ENCODE assay signal across 30 mouse cellular contexts in genomic region chr9:103348791-103349190, GRCm38 (mm10). TPM values are rescaled to one million over a fixed set of nuclear protein-coding genes. Genes with fewer than 3 reads are reported as not detected.
A peak's percentile ranks its signal among the peaks of the same experiment; 100 is the strongest.
DNase-seq lines count a peak whose midpoint lies in the region; ATAC-seq and TF ChIP-seq lines count a peak whose summit lies in the region.
"Had no signal": no experiment of that assay in that cellular context is flagged by ENCODE, and none has a peak within 500 bp of the region (broad histone marks: within the 10 kb centered on the region; RNA-seq: fewer than 3 reads in every experiment).

No protein-coding gene starts in this region.

- no peaks in the 10 kb centered on the region for H3K9me3 ChIP-seq in heart, embryonic 10.5 days
- H3K9me3 ChIP-seq in liver, embryonic 12.5 days (replicated peaks) = no peaks in the 10 kb centered on the region
- no peaks in the 10 kb centered on the region for H3K9me3 ChIP-seq in midbrain, embryonic 13.5 days
- H3K9me3 ChIP-seq: embryonic facial prominence, embryonic 12.5 days; embryonic facial prominence, embryonic 15.5 days; forebrain, embryonic 12.5 days; forebrain, embryonic 15.5 days; G1E; heart, embryonic 12.5 days; heart, embryonic 15.5 days had no signal

- no peak for TF ChIP-seq CTCF in liver, adult 2 months (IDR thresholded peaks at IDR 0.05; ENCODE audit: low read depth, low read length)

- H3K36me3 ChIP-seq in heart, embryonic 10.5 days = peaks cover 78% of the 10 kb centered on the region
- peaks cover 17% of the 10 kb centered on the region for H3K36me3 ChIP-seq in liver, adult 2 months (ENCODE audit: control insufficient read depth, insufficient read depth, low read length)
- H3K36me3 ChIP-seq in liver, embryonic 12.5 days = peaks cover 92% of the 10 kb centered on the region
- H3K36me3 ChIP-seq in midbrain, embryonic 13.5 days = peaks cover 47% of the 10 kb centered on the region

- no peak for ATAC-seq in liver, embryonic 12.5 days
- no peak for ATAC-seq in midbrain, embryonic 13.5 days
- ATAC-seq: forebrain, embryonic 15.5 days; hindbrain, postnatal 0 days; inflammation-experienced regulatory T-cells, adult 6 months had no signal

- H3K9ac ChIP-seq in liver, adult 2 months (ENCODE audit: low read depth, low read length) = no peak overlapping the region
- no peak overlapping the region for H3K9ac ChIP-seq in liver, embryonic 12.5 days
- H3K9ac ChIP-seq in midbrain, embryonic 13.5 days (replicated peaks) = no peak overlapping the region
- H3K9ac ChIP-seq: embryonic facial prominence, embryonic 12.5 days; embryonic facial prominence, embryonic 15.5 days; forebrain, embryonic 12.5 days; forebrain, embryonic 15.5 days; heart, embryonic 12.5 days; heart, embryonic 15.5 days; hindbrain, embryonic 14.5 days had no signal

- H3K27me3 ChIP-seq in heart, embryonic 10.5 days (ENCODE audit: insufficient read depth, poor library complexity, severe bottlenecking) = no peaks in the 10 kb centered on the region
- no peaks in the 10 kb centered on the region for H3K27me3 ChIP-seq in liver, adult 2 months (ENCODE audit: control insufficient read depth, insufficient read depth, low read length)
- no peaks in the 10 kb centered on the region for H3K27me3 ChIP-seq in liver, embryonic 12.5 days (replicated peaks)
- H3K27me3 ChIP-seq in midbrain, embryonic 13.5 days = no peaks in the 10 kb centered on the region
- H3K27me3 ChIP-seq: CH12.LX; embryonic facial prominence, embryonic 12.5 days; embryonic facial prominence, embryonic 15.5 days; forebrain, embryonic 12.5 days; forebrain, embryonic 15.5 days; heart, embryonic 12.5 days; heart, embryonic 15.5 days had no signal

- no peaks in the 10 kb centered on the region for H3K4me1 ChIP-seq in heart, embryonic 10.5 days
- peaks cover 4% of the 10 kb centered on the region; the same call in 1 of the 2 replicates for H3K4me1 ChIP-seq in liver, adult 2 months (ENCODE audit: control insufficient read depth, insufficient read depth, low read length)
- H3K4me1 ChIP-seq in liver, embryonic 12.5 days = peaks cover 28% of the 10 kb centered on the region
- no peaks in the 10 kb centered on the region for H3K4me1 ChIP-seq in midbrain, embryonic 13.5 days (replicated peaks)
- H3K4me1 ChIP-seq: embryonic facial prominence, embryonic 12.5 days; forebrain, embryonic 12.5 days; forebrain, embryonic 15.5 days; heart, embryonic 12.5 days; heart, embryonic 15.5 days had no signal

- DNase-seq in heart, adult 11 months = peak; percentile 37
- DNase-seq in heart, embryonic 10.5 days (ENCODE audit: low spot score) = no peak
- peak; percentile 30 for DNase-seq in kidney, postnatal 10 days
- DNase-seq in kidney, adult 11 months = no peak
- peak; percentile 62 for DNase-seq in liver, adult 2 months (ENCODE audit: extremely low read depth, low read depth, low spot score)
- peak; percentile 65 for DNase-seq in adipocyte (ENCODE audit: low spot score)
- DNase-seq: adrenal gland, postnatal 14 days; B cell, adult 2 months; cerebellum, adult 11 months; cerebellum, adult 2 months; cerebellum, adult 9-11 months; cerebellum, postnatal 25 days; gastrocnemius, postnatal 25 days; heart, postnatal 14 days; heart, postnatal 4 days had no signal

- no peaks in the 10 kb centered on the region for H3K79me2 ChIP-seq in liver, adult 2 months (ENCODE audit: control insufficient read depth, insufficient read depth, low read length)

- no peak overlapping the region for H3K4me2 ChIP-seq in liver, embryonic 12.5 days
- H3K4me2 ChIP-seq in midbrain, embryonic 13.5 days (replicated peaks) = no peak overlapping the region
- H3K4me2 ChIP-seq: embryonic facial prominence, embryonic 12.5 days; embryonic facial prominence, embryonic 15.5 days; forebrain, embryonic 12.5 days; forebrain, embryonic 15.5 days; heart, embryonic 12.5 days; heart, embryonic 15.5 days; hindbrain, embryonic 14.5 days had no signal

- TF ChIP-seq POLR2A in liver, adult 2 months (IDR thresholded peaks at IDR 0.05; ENCODE audit: extremely low read depth, insufficient read depth, low read length) = no peak

- no peak overlapping the region for H3K4me3 ChIP-seq in heart, embryonic 10.5 days
- H3K4me3 ChIP-seq in liver, adult 2 months (ENCODE audit: insufficient read depth, low read depth, low read length) = no peak overlapping the region
- H3K4me3 ChIP-seq in liver, embryonic 12.5 days = no peak overlapping the region
- no peak overlapping the region for H3K4me3 ChIP-seq in midbrain, embryonic 13.5 days (replicated peaks)
- H3K4me3 ChIP-seq: embryonic facial prominence, embryonic 12.5 days; embryonic facial prominence, embryonic 15.5 days; erythroblast, embryonic 14.5 days; forebrain, embryonic 12.5 days; forebrain, embryonic 15.5 days; heart, embryonic 12.5 days; heart, embryonic 15.5 days had no signal

- H3K27ac ChIP-seq in heart, embryonic 10.5 days = no peak overlapping the region
- H3K27ac ChIP-seq in liver, adult 2 months (replicated peaks; ENCODE audit: insufficient read depth, low read depth, low read length) = no peak overlapping the region
- H3K27ac ChIP-seq in liver, embryonic 12.5 days = no peak overlapping the region
- H3K27ac ChIP-seq in midbrain, embryonic 13.5 days = no peak overlapping the region
- H3K27ac ChIP-seq: embryonic facial prominence, embryonic 12.5 days; embryonic facial prominence, embryonic 15.5 days; forebrain, embryonic 12.5 days; forebrain, embryonic 15.5 days; heart, embryonic 15.5 days; hindbrain, embryonic 14.5 days; hindbrain, postnatal 0 days had no signal

RNA-seq across cellular contexts. Expression of gene Cdv3, which starts 16.8 kb away (rescaled TPM):
- 116 and 128 TPM in 2 replicates for polyA plus RNA-seq in heart, embryonic 10.5 days (2016; fragmentation: Nextera tagmentation; extraction: Ambion mirVana)
- total RNA-seq in liver, adult 2 months (2014; rRNA removed) = 77.1 and 79.5 TPM in 2 replicates
- 29.2 and 33.8 TPM in 2 replicates for polyA plus RNA-seq in liver, adult 2 months (2012; rRNA removed)
- polyA plus RNA-seq in liver, embryonic 12.5 days (2016; fragmentation: Nextera tagmentation; extraction: Ambion mirVana) = 71.7 and 76.4 TPM in 2 replicates
- 85.2 and 105 TPM in 2 replicates for polyA plus RNA-seq in midbrain, embryonic 13.5 days (2015; fragmentation: Nextera tagmentation; extraction: Ambion mirVana)

RNA-seq across cellular contexts. Expression of gene Topbp1, which starts 43.8 kb away (rescaled TPM):
- polyA plus RNA-seq in heart, embryonic 10.5 days (2016; fragmentation: Nextera tagmentation; extraction: Ambion mirVana) = 56.6 and 62.6 TPM in 2 replicates
- 7.9 and 8.4 TPM in 2 replicates for total RNA-seq in liver, adult 2 months (2014; rRNA removed)
- 1.9 and 2.3 TPM in 2 replicates for polyA plus RNA-seq in liver, adult 2 months (2012; rRNA removed)
- polyA plus RNA-seq in liver, embryonic 12.5 days (2016; fragmentation: Nextera tagmentation; extraction: Ambion mirVana) = 69.8 and 74.1 TPM in 2 replicates
- 32.0 and 36.2 TPM in 2 replicates for polyA plus RNA-seq in midbrain, embryonic 13.5 days (2015; fragmentation: Nextera tagmentation; extraction: Ambion mirVana)

RNA-seq across cellular contexts. Expression of gene 1300017J02Rik, which starts 43.9 kb away (rescaled TPM):
- polyA plus RNA-seq in heart, embryonic 10.5 days (2016; fragmentation: Nextera tagmentation; extraction: Ambion mirVana) = 6.7 and 7.3 TPM in 2 replicates
- 600 and 608 TPM in 2 replicates for total RNA-seq in liver, adult 2 months (2014; rRNA removed)
- polyA plus RNA-seq in liver, adult 2 months (2012; rRNA removed) = 267 and 288 TPM in 2 replicates
- polyA plus RNA-seq in liver, embryonic 12.5 days (2016; fragmentation: Nextera tagmentation; extraction: Ambion mirVana) = 29.7 and 33.1 TPM in 2 replicates
- polyA plus RNA-seq in midbrain, embryonic 13.5 days (2015; fragmentation: Nextera tagmentation; extraction: Ambion mirVana) = 1.5 and 1.6 TPM in 2 replicates
- total RNA-seq: gastrocnemius, postnatal 25 days; heart, adult 8-10 months had no signal
- polyA plus RNA-seq: inflammation-experienced regulatory T-cells, adult 6 months had no signal

Comparison
In these comparisons a context has a peak if more than half of its experiments do, and no peak if none do; other contexts are left out.
1. DNase-seq: peak in heart, adult 11 months (single experiment), kidney, postnatal 10 days (single experiment), liver, adult 2 months (single experiment) and adipocyte (single experiment); none in heart, embryonic 10.5 days (single experiment) and kidney, adult 11 months (single experiment).
2. RNA of gene Topbp1, which starts 43.8 kb away (polyA plus RNA-seq): 69.8 to 74.1 TPM in liver, embryonic 12.5 days, 56.6 to 62.6 TPM in heart, embryonic 10.5 days and 32.0 to 36.2 TPM in midbrain, embryonic 13.5 days; 1.9 to 2.3 TPM in liver, adult 2 months; every median in the first group is over 10 times any median in the second.